Mouse (Mus musculus) mouse embryonic stem cell (cell line): ENCODE measurements around the gene Smarcad1.

Experiments
- in situ Hi-C, 2 experiments: fragments of 300-500 bp; cut with MboI; formaldehyde crosslinking; loops; 1 replicate in 1 of 2; 3 replicates in 1 of 2; pipeline ENCODE4 v1.14.3; 2019 to 2020; ENCODE audit warnings: low sequenced_read_pairs in 2 of 2, low pct_unique_long_range_greater_than_20kb in 1 of 2, mixed read lengths in 1 of 2; ENCODE audit not compliant: unreplicated experiment in 1 of 2

Gene Smarcad1

GRCm38 (mm10) chr6:65157042-65157441, 114.7 kb downstream of the Smarcad1 start:
- in situ Hi-C loops: no loop called here

- in situ Hi-C loops: no loop called here
Measured at GRCm38 (mm10) chr6:65159381-65159942, 117.1 kb downstream of the Smarcad1 start.

DNA sequence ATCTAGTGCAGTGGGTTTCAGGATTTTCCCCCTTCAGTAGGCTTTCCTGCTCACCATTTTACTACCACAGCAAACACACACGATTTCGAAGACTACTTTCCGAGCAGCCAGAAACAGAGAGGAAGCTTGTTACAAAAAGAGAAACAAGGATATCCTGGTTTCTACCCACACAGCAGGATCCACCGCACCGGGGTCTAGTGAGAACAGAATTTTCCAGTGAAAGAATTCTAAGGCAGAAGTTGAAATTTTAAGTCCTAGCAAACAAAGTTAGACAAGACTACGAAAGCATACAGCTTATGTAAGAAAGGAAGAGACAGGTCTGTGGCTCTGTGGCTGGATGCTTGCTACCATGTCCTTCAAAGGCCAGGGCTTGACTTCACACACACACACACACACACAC, 121.8 kb downstream of the Smarcad1 start:
- in situ Hi-C loops: no loop called here

GRCm38 (mm10) chr6:65164977-65165376, 122.6 kb downstream of the Smarcad1 start:
- in situ Hi-C loops: no loop called here
